Mouse (Mus musculus): ENCODE measurements at regions not wholly inside any gene's neighbourhood (a gene's known extent, or its start where the extent isn't known, plus 50 kb on each side); places are given as distances from the start of the nearest gene placed in this dataset.

DNA sequence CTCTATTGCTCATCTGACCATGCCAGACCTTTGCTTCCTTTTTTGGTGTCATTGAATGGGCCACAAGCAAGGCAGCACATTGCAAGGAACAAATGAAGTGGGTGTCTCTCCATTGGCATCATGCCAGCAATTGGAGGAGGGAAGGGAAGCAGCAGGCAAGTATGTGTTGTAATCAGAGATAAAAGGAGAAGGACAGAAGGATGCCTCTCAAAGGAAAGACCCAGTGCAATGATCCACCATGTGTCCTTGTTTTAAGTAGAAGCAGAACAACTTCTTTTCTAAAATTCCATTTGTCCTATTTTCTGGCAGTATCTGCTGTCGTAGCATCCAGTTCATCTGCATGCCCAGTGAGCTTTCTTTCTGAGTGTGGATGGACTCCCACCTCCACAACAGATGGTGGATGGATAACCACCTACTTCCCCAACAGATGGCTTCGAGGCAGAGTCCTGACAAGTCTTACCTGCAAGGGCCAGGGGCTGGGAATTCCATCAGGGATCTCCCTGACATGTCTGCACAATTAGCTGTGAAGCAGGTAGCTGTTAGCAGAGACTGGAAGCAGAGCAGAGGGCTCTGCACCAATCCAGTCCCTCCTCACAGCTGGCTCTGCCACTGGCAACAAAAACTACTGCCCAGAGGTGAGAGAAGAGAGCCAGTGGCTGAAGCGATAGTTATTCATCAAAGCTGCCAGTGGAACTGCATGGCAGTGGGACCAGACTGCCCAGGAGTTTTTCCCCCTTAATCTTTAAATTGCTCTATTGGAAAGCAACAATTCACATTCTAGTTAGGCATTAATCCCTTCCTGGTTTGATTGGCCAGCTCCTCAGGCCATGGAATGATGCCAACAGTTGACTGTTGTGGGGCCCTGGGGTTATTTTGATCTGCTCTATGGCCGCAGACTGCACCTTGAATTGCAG, 113.8 kb downstream of the Enkur start:
- peak overlapping the region; percentile 53 for H3K27ac ChIP-seq (ENCODE audit: insufficient read depth, low read length)
- no peak for TF ChIP-seq CTCF (IDR thresholded peaks at IDR 0.05; ENCODE audit: borderline replicate concordance, insufficient read depth, low read depth, low read length)
- TF ChIP-seq POLR2A (IDR thresholded peaks at IDR 0.05; ENCODE audit: borderline replicate concordance, insufficient read depth, low read length): no peak
- no peaks in the 10 kb centered on the region for H3K27me3 ChIP-seq (ENCODE audit: control insufficient read depth, insufficient read depth, low read length)
- DNase-seq: peak; percentile 86 to 96
- WGBS: 7% methylated on average over 4 of the region's 4 CpGs
- peaks cover 14% of the 10 kb centered on the region; the same call in 1 of the 2 replicates for H3K4me1 ChIP-seq (ENCODE audit: control insufficient read depth, insufficient read depth, low read length)
- no peak overlapping the region for H3K4me3 ChIP-seq (replicated peaks; ENCODE audit: insufficient read depth, low read depth, low read length)

- WGBS: 91% methylated on average over 5 of the region's 5 CpGs
- no peak overlapping the region for H3K27ac ChIP-seq (ENCODE audit: insufficient read depth, low read length)
- peaks cover 5% of the 10 kb centered on the region; the same call in 1 of the 2 replicates for H3K4me1 ChIP-seq (ENCODE audit: control insufficient read depth, insufficient read depth, low read length)
- no peak overlapping the region for H3K4me3 ChIP-seq (replicated peaks; ENCODE audit: insufficient read depth, low read depth, low read length)
- H3K27me3 ChIP-seq (ENCODE audit: control insufficient read depth, insufficient read depth, low read length): no peaks in the 10 kb centered on the region
- TF ChIP-seq POLR2A (IDR thresholded peaks at IDR 0.05; ENCODE audit: borderline replicate concordance, insufficient read depth, low read length) (no peak), CTCF (IDR thresholded peaks at IDR 0.05; ENCODE audit: borderline replicate concordance, insufficient read depth, low read depth, low read length) (no peak)
- no peak for DNase-seq
Observed at GRCm38 (mm10) chr2:21085517-21085916, 116.8 kb upstream of the Arhgap21 start.

GRCm38 (mm10) chr2:21067292-21067850, 98.7 kb upstream of the Arhgap21 start:
- H3K4me1 ChIP-seq (ENCODE audit: control insufficient read depth, insufficient read depth, low read length): no peaks in the 10 kb centered on the region
- WGBS: 57% methylated on average over 9 of the region's 9 CpGs
- no peak overlapping the region for H3K4me3 ChIP-seq (replicated peaks; ENCODE audit: insufficient read depth, low read depth, low read length)
- H3K27ac ChIP-seq (ENCODE audit: insufficient read depth, low read length): no peak overlapping the region
- H3K27me3 ChIP-seq (ENCODE audit: control insufficient read depth, insufficient read depth, low read length): no peaks in the 10 kb centered on the region
- no peak for DNase-seq
- TF ChIP-seq CTCF (IDR thresholded peaks at IDR 0.05; ENCODE audit: borderline replicate concordance, insufficient read depth, low read depth, low read length) (no peak), POLR2A (IDR thresholded peaks at IDR 0.05; ENCODE audit: borderline replicate concordance, insufficient read depth, low read length) (no peak)

DNA sequence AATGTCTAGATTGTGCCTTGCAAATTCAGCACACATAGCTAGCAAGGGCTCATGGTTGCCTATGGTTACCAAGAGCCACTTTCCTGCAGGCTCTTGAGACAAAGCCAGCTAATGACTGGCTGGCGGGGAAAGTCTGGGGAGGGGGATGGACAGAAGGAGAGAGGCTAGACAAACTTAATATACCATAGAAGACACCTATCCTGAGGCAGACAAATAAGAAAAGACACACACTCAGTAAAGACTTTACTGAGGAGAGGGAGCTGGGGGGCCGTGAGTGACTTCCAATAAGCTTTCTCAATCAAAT, 91.6 kb upstream of the Arhgap21 start:
- WGBS: 65% methylated on average over 2 of the region's 2 CpGs
- Histone ChIP-seq H3K4me1 (ENCODE audit: control insufficient read depth, insufficient read depth, low read length) (no peaks in the 10 kb centered on the region), H3K4me3 (replicated peaks; ENCODE audit: insufficient read depth, low read depth, low read length) (no peak overlapping the region), H3K27me3 (ENCODE audit: control insufficient read depth, insufficient read depth, low read length) (no peaks in the 10 kb centered on the region), H3K27ac (ENCODE audit: insufficient read depth, low read length) (no peak overlapping the region)
- TF ChIP-seq POLR2A (IDR thresholded peaks at IDR 0.05; ENCODE audit: borderline replicate concordance, insufficient read depth, low read length) (no peak), CTCF (IDR thresholded peaks at IDR 0.05; ENCODE audit: borderline replicate concordance, insufficient read depth, low read depth, low read length) (no peak)
- no peak for DNase-seq

GRCm38 (mm10) chr2:21059618-21060346, 91.1 kb upstream of the Arhgap21 start:
- no peaks in the 10 kb centered on the region for H3K27me3 ChIP-seq (ENCODE audit: control insufficient read depth, insufficient read depth, low read length)
- no peak overlapping the region for H3K27ac ChIP-seq (ENCODE audit: insufficient read depth, low read length)
- no peak for DNase-seq
- TF ChIP-seq CTCF (IDR thresholded peaks at IDR 0.05; ENCODE audit: borderline replicate concordance, insufficient read depth, low read depth, low read length) (no peak), POLR2A (IDR thresholded peaks at IDR 0.05; ENCODE audit: borderline replicate concordance, insufficient read depth, low read length) (no peak)
- WGBS: 48% methylated on average over 3 of the region's 3 CpGs
- no peak overlapping the region for H3K4me3 ChIP-seq (replicated peaks; ENCODE audit: insufficient read depth, low read depth, low read length)
- H3K4me1 ChIP-seq (ENCODE audit: control insufficient read depth, insufficient read depth, low read length): no peaks in the 10 kb centered on the region

DNA sequence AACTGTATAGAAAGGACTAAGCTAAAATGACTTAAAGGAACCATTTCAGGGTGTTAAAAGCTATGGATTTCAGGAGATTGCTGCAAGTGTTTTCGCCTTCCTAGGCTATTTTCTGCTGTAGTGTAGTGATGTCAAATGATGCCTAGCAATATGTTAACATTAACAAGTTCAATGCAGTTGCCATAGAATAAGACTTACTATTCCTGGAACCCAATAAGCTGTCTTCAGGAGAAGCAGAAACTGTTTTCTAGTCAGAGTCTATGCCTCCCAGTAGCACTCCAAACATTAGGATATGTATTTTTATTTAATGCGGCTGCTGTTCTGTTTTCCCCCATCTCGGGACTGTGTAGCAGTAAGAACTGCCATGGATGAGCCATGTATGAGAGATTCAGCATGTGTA, 90.3 kb upstream of the Arhgap21 start:
- no peak for DNase-seq
- H3K4me3 ChIP-seq (replicated peaks; ENCODE audit: insufficient read depth, low read depth, low read length): no peak overlapping the region
- no peaks in the 10 kb centered on the region for H3K4me1 ChIP-seq (ENCODE audit: control insufficient read depth, insufficient read depth, low read length)
- TF ChIP-seq CTCF (IDR thresholded peaks at IDR 0.05; ENCODE audit: borderline replicate concordance, insufficient read depth, low read depth, low read length): no peak
- no peak for TF ChIP-seq POLR2A (IDR thresholded peaks at IDR 0.05; ENCODE audit: borderline replicate concordance, insufficient read depth, low read length)
- no peak overlapping the region for H3K27ac ChIP-seq (ENCODE audit: insufficient read depth, low read length)
- no peaks in the 10 kb centered on the region for H3K27me3 ChIP-seq (ENCODE audit: control insufficient read depth, insufficient read depth, low read length)
- WGBS: 96% methylated on average over 3 of the region's 3 CpGs

DNA sequence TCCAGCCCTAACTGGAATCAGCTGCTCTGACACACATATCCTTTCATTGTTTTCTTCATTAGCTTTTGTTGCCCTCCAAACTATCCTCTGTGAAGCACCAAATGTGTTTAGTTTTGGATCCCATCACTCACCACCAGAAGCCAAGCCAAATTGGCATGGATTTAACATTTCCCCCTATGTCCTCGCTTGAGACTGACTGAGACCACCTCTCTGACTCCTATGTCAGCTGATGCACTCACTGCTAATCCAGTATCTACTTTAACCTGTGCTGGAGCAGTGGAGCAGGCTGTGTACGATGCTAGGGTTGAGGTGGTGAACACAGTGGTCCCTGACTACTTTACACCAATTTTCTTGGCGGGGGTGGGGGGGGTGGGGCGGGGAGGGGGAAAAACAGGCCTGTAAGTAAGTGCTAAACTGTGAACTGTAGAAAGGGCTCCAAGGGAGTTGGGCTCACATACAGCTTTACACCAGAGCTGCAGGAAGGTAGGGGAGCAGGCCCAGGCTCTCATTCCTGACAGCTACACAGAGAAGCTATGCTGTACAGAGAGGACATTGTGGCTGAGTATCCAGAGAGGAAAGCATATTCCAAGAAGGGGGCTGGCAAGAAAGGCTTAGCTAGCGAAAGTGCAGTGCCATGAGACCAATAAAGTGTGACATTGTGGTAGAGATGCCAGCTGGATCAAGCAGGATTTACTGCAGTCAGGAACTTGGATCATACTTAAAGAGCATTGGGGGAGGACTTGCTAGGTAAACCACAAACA, 87.9 kb upstream of the Arhgap21 start:
- 55% methylated on average over 5 of the region's 5 CpGs for WGBS
- Histone ChIP-seq H3K27ac (ENCODE audit: insufficient read depth, low read length) (no peak overlapping the region), H3K27me3 (ENCODE audit: control insufficient read depth, insufficient read depth, low read length) (no peaks in the 10 kb centered on the region), H3K4me1 (ENCODE audit: control insufficient read depth, insufficient read depth, low read length) (no peaks in the 10 kb centered on the region), H3K4me3 (replicated peaks; ENCODE audit: insufficient read depth, low read depth, low read length) (no peak overlapping the region)
- no peak for DNase-seq
- TF ChIP-seq POLR2A (IDR thresholded peaks at IDR 0.05; ENCODE audit: borderline replicate concordance, insufficient read depth, low read length) (no peak), CTCF (IDR thresholded peaks at IDR 0.05; ENCODE audit: borderline replicate concordance, insufficient read depth, low read depth, low read length) (no peak)

All from cerebellum, adult 2 months (tissue).